Mouse (Mus musculus) heart, adult 8-10 months (tissue): ENCODE measurements around the gene Trip4. TPM values are rescaled to one million over a fixed set of nuclear protein-coding genes. Genes with fewer than 3 reads are reported as not detected.
A peak's percentile ranks its signal among the peaks of the same experiment; 100 is the strongest.
"Not testable (repeated sequence)": the region's sequence is repeated elsewhere in the genome, so short reads cannot be mapped to it uniquely, and the experiment has no call there.

Experiments
- DNase-seq: peaks from one replicate; pipeline ENCODE4 v3.0.0; 2022; ENCODE audit warnings: low spot score
- total RNA-seq, 4 experiments: library from RNA; stranded (reverse); gene quantifications; 2 replicates each; pipeline ENCODE4 v1.2.4; 2022

Gene Trip4
- total RNA-seq, 4 experiments from 2014 or later: 14.7 to 17.4 (median 16.4) TPM

- no peak for DNase-seq
Measured at GRCm38 (mm10) chr9:65794313-65794712, 114.3 kb downstream of the Trip4 start.

DNA sequence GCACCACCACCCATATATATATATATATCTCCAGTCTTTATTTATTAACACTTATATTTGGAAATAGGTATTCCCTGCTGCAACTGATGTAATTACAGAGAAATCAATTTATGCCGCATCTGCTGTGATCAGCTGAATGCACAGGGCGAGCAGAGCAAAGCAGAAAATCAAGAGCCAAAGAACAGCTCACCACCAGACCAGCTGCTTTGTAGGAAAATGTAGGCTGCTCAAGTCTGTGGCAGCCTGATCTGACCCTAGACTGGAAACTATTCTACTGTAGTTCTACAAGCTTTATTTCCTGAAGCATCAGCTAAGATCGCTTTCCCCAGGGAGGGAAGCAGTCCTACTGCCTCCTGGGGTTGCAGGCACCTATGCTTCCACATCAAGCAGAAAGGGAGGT is 115.1 kb downstream of the Trip4 start:
- no peak for DNase-seq

DNA sequence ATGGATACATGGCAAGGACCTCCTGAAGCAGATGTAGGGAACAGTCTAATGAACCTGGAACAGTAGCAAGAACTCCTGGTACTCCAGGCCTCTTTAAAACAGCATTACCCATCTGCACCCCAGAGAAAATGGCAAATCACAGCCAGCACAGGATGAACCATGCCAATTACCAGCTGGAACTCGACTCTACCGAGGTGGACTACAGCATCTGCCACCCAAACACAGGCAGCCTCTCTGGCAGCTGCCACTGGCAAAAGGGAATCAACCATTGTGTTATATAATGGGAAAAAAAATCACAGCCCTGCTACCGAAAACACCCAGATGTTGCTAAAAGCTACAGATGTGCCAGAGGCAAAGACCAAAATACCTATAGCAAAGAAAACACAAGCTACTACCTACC is 115.5 kb downstream of the Trip4 start:
- DNase-seq: no peak

- DNase-seq: no peak
Measured at GRCm38 (mm10) chr9:65791846-65792245, 116.7 kb downstream of the Trip4 start.

GRCm38 (mm10) chr9:65791106-65791505 is 117.5 kb downstream of the Trip4 start:
- no peak for DNase-seq

DNA sequence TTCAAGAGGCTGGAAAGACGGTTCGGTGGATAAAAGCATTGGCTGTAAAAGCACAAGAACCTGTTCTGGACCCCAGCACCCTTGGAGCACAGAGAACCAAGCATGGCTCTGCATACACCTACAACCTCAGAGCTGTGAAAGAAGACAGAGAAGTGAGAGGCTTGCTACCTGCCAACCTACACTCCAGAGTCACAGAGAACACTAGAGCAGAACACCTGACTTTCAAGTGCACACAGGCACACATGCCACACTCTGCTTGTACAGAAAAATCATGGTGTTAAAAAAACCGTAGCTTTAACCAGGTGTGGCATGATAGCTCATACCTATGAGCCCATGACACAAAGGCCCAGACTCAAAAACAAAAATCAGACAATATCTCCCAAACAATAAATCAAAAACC is 118.8 kb downstream of the Trip4 start:
- DNase-seq: no peak

GRCm38 (mm10) chr9:65788556-65788955 is 120.0 kb downstream of the Trip4 start:
- DNase-seq: no peak

GRCm38 (mm10) chr9:65787829-65788344 is 120.7 kb downstream of the Trip4 start:
- no peak for DNase-seq

DNA sequence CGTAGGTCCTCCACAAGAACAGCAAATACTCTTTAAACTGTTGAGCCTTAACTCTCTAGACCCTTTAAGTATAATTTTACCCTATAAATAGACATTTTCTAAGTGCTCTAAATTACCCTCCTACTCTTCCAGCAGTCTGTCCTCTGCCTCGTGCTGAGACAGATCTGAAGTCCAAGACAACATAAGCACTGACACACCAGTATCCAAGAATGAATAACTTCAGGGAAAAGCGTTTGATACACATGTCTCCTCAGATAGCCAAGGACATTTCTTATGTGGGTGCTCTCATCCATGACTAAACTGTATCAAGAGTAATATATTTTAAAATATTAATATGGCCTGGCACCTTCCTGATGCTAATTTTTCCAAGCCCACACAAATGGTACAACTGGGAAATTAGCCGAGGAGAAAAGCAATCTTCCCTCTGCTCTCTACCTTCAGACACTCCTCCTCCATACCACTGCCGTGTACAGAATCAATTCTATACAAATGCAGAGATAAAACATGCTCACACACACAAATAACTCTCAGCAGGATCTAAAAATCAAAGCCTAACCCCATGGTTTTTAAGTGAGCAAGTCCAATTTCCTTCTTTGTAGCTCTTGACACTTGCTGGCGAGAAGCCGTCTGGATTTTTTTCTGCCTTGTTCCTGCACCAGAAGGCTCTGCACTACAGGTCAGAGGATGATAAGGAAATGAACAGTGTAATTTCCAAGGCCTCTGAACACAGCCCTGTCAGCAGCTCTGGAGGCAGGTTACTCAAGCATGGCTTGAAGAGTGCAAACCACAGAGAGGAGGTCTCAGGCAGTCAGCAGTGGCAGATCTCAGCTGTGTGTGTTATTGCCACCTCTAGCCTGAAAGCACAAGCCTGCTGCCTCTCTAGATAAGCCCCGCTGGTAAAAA is 121.5 kb downstream of the Trip4 start:
- DNase-seq: peak; percentile 55

- no peak for DNase-seq
Measured at GRCm38 (mm10) chr9:65785772-65786368, 122.7 kb downstream of the Trip4 start.

DNA sequence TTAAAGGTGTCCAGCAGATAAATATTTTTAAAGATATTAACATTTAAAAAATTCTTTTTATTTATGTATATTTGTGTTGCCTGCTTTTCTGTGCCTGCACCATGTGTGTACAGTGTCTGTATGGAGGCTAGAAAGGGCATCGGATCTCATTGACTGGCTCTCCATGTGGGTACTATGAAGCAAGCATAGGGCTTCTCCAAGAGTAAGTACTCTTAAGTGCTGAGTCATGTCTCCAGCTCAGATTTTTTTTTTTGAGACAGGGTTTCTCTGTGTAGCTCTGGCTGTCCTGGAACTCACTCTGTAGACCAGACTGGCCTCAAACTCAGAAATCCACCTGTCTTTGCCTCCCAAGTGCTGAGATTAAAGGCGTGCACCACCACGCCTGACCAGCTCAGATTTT is 129.0 kb downstream of the Trip4 start:
- not testable (repeated sequence) for DNase-seq

Other genes starting within 250 kb of the Trip4 start
- 100 to 1,000 TPM; 182 to 262 (median 217) TPM for gene Oaz2, start 240.8 kb downstream of the Trip4 start, total RNA-seq
- 10 to 100 TPM; 21.6 to 25.1 (median 22.2) TPM for gene Zfp609, start 81.2 kb downstream of the Trip4 start, total RNA-seq
- under 1 TPM in 3 of 4 experiments, not detected in 1; 0.35 to 0.56 (median 0.52) TPM for gene Pclaf, start 18.6 kb downstream of the Trip4 start, total RNA-seq
- gene Csnk1g1, start 130 bp upstream of the Trip4 start, total RNA-seq: 10 to 100 TPM in 2 of 4 experiments, 1 to 10 TPM in 2; 8.5 to 11.6 (median 9.5) TPM
- gene Ppib, start 151.4 kb upstream of the Trip4 start, total RNA-seq: 100 to 1,000 TPM in 3 of 4 experiments, 10 to 100 TPM in 1; 91.5 to 108 (median 105) TPM
- under 1 TPM; 0.26 to 0.88 (median 0.47) TPM for gene Snx22, start 160.9 kb upstream of the Trip4 start, total RNA-seq
- gene Snx1, start 217.8 kb upstream of the Trip4 start, total RNA-seq: 10 to 100 TPM; 21.3 to 25.8 (median 24.0) TPM
- 10 to 100 TPM; 63.2 to 72.4 (median 71.0) TPM for gene Ciao2a, start 217.8 kb upstream of the Trip4 start, total RNA-seq
- gene Dapk2, start 249.4 kb upstream of the Trip4 start, total RNA-seq: 1 to 10 TPM; 3.5 to 8.0 (median 4.8) TPM